Mouse (Mus musculus) common myeloid progenitor, adult 5-6 weeks (primary cell): ENCODE measurements at regions not wholly inside any gene's neighbourhood (a gene's known extent, or its start where the extent isn't known, plus 50 kb on each side); places are given as distances from the start of the nearest gene placed in this dataset.
A peak's percentile ranks its signal among the peaks of the same experiment; 100 is the strongest.

Experiments used
- ATAC-seq: replicated peaks from 2 replicates; pipeline ENCODE4 v1.8.0; 2016; ENCODE audit warnings: low read depth, mild to moderate bottlenecking, moderate TSS enrichment, inconsistent platforms; ENCODE audit not compliant: poor library complexity, severe bottlenecking

GRCm38 (mm10) chr9:33001165-33001949 is 365.3 kb downstream of the Ets1 start:
- ATAC-seq: no peak

GRCm38 (mm10) chr9:33003880-33004279 is 367.9 kb downstream of the Ets1 start:
- no peak for ATAC-seq

GRCm38 (mm10) chr9:33004536-33004935 is 368.5 kb downstream of the Ets1 start:
- ATAC-seq: no peak

- no peak for ATAC-seq
These were observed 371.5 kb downstream of the Ets1 start for GRCm38 (mm10) chr9:33007456-33008063.

GRCm38 (mm10) chr9:33011241-33011640 is 375.2 kb downstream of the Ets1 start:
- no peak for ATAC-seq

DNA sequence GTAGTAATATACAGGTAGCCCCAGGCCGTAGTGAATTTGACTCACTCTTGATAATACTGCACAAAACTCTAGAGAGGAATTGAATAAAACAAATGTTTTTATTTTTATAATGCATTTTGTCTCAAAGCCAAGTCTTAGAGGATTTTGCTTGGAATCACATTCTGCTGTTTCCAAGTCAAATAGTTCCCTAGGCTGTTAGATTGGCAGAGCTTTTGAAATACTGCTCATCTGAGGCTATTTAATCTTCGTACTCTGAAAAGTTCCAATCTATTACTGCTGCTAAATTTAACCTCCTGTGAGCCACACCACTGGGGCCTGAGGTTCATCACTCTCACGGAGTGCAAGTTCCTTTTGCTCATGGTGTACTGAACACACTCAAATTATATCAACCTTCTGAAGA is 399.4 kb downstream of the Ets1 start:
- no peak for ATAC-seq

- ATAC-seq: no peak
These were observed 403.3 kb downstream of the Ets1 start for GRCm38 (mm10) chr9:33039221-33039790.

GRCm38 (mm10) chr9:33050789-33051188 is 414.8 kb downstream of the Ets1 start:
- no peak for ATAC-seq

GRCm38 (mm10) chr9:33060636-33061264 is 424.7 kb downstream of the Ets1 start:
- ATAC-seq: no peak

DNA sequence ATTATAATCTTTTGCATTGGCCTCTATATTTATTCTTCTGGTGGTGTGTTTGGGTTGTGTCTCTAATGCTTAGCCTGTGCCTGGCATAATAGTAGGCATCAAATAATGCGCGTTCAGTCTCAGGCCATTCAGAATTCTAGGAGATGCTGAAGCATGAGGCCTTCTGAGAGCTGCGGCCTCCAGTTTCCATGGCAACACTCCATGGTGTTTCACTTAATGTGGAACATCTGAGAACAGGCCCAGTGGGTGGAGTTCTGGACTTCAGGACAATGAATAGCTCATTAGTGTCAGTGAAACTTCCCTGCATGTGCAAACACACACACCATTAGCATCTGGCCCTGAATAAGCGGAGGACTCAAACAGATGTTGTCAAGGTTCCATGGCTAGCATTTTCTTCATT is 426.5 kb downstream of the Ets1 start:
- no peak for ATAC-seq

- no peak for ATAC-seq
These were observed 429.3 kb downstream of the Ets1 start for GRCm38 (mm10) chr9:33065331-33065730.

- ATAC-seq: no peak
These were observed 431.5 kb downstream of the Ets1 start for GRCm38 (mm10) chr9:33067521-33067920.

DNA sequence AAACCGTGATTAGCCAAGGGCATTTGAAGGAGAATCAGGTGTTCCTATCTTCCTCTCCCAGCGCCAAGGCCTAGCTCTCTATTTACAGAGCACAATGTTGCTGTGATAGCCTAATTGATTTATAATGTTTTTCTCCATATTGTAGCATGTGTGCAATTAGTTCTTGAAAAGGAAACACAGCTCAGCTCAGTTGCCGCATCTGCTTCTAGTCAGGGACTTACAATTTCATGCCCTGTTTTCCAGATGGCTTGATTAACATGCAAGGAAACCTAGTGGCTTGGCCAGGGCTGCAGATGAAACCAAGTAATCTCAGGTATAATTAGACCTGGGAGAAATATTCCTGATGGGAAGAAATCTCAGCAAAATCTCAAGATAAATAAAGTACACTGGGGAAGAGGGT is 434.1 kb downstream of the Ets1 start:
- ATAC-seq: no peak

DNA sequence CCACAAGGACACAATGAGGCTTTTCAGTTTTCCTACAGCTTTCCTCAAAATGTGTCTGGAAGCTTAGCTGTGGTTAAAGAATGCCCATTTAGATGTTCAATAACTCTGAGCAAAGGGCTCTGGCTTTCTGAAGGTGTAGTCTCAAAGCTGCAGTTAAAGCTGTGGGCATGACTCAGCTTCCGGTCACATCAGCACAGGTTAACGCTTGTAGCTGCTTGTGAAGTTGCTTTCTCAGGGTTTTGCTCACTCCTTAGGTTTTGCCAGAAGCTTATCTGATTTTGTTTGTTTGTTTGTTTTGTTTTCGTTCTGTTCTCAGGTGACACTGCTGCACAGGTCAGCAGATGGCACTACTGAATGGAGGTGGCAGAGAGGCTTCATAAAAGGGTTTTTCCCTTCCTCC is 444.2 kb downstream of the Ets1 start:
- 0 out of 2 replicates have a peak, but pooled peaks have one; percentile 39 for ATAC-seq

GRCm38 (mm10) chr9:33080774-33081173 is 444.8 kb downstream of the Ets1 start:
- no peak for ATAC-seq

- no peak for ATAC-seq
These were observed 454.0 kb downstream of the Ets1 start for GRCm38 (mm10) chr9:33089977-33090376.

DNA sequence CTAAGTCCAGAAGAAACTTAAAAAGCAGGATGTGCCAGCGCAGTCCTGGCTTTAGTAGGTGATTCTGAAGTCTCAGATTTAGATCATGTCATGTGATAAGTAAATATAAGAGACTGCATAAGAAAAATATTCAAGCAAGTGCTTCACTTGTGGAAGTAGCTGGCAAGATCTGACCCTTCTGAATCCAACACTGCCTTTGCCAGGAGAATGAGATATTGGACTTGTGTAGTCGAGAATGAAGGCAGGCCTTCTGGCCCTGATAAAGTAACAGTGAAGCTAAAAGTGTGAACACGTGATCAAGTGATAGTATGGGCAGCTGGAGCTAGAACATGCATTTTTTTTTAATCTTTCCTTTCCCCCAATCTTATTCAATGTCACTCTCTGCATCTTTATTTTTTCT is 455.6 kb downstream of the Ets1 start:
- no peak for ATAC-seq

DNA sequence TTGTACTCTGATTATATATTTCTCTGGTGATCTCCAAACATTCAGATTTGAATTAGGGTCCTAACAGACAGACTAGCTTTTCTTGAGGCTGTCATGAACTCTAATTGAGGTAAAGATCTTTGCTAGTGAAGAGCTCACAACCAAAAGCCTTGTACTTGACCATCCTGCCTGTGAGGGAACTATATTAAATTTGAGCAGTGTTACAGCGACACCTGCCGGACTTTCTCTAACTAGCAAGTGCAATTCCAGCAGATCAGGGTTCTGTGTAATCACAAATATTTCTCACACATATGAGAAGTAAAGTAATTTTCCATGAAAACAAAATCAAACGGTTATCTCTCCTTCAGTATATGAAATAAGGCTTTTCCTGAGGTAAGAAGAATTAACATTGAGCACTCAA is 459.6 kb downstream of the Ets1 start:
- peak; percentile 92 for ATAC-seq

- ATAC-seq: peak; percentile 88
These were observed 465.2 kb downstream of the Ets1 start for GRCm38 (mm10) chr9:33101206-33101605.

- no peak for ATAC-seq
These were observed 468.6 kb downstream of the Ets1 start for GRCm38 (mm10) chr9:33104623-33105074.

GRCm38 (mm10) chr9:33123841-33124240 is 487.8 kb downstream of the Ets1 start:
- ATAC-seq: no peak
